Mouse (Mus musculus) gastrocnemius, adult 8-10 months (tissue): ENCODE measurements around the gene Tm4sf20. TPM values are rescaled to one million over a fixed set of nuclear protein-coding genes. Genes with fewer than 3 reads are reported as not detected.

Experiments used
- DNase-seq, 2 experiments: peaks; one replicate each; pipeline ENCODE4 v3.0.0; 2022; ENCODE audit warnings: low spot score in 2 of 2
- total RNA-seq, 4 experiments: library from RNA; stranded (reverse); gene quantifications; 2 replicates each; pipeline ENCODE4 v1.2.4; 2022

Tm4sf20 gene
- total RNA-seq, 4 experiments from 2014 or later: not detected

DNA sequence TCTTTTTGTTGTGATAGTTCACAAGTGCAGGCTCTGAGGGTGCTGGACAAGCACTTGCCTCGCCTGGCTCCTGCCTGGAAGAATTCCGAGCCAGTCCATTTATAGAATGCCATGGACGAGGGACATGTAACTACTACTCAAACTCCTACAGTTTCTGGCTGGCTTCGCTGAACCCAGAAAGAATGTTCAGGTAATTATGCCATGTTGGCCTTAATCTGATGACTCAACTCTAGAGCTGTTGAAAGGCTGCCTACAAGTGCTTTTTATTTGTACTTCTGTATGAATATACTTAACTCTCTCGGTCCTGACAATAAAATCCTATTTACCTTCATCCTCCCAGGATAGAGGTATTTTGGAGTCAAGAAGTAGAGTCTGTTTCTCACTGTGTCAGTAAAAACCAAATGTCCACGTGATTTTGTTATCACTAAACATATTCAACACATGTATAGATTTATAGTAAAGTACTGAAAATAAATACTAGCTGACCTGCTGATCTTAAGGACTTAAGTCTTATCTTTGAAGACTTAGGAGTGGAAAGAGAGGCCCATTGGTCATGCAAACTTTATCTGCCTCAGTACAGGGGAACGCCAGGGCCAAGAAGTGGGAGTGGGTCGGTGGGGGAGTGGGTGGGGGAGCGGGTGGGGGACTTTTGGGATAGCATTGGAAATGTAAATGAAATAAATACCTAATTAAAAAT lies 50.3 kb downstream of the Tm4sf20 start:
- no peak for DNase-seq

Other genes with a start within 250 kb of the Tm4sf20 start
- under 1 TPM; 0.39 to 0.97 (median 0.74) TPM for gene Col4a4, start 181.6 kb downstream of the Tm4sf20 start, total RNA-seq
- 1 to 10 TPM in 1 of 4 experiments, under 1 TPM in 3; 0.44 to 1.3 (median 0.66) TPM for gene Col4a3, start 181.5 kb downstream of the Tm4sf20 start, total RNA-seq
- gene Mff, start 43.6 kb downstream of the Tm4sf20 start, total RNA-seq: 100 to 1,000 TPM; 118 to 174 (median 140) TPM
- not detected for gene Gm47791, start 2.8 kb upstream of the Tm4sf20 start, total RNA-seq
- 10 to 100 TPM; 22.0 to 24.1 (median 23.1) TPM for gene Agfg1, start 71.0 kb upstream of the Tm4sf20 start, total RNA-seq
- gene A030005L19Rik, start 144.9 kb upstream of the Tm4sf20 start, total RNA-seq: not detected
- gene A030014E15Rik, start 156.5 kb upstream of the Tm4sf20 start, total RNA-seq: not detected
- not detected for gene Gm6217, start 162.9 kb upstream of the Tm4sf20 start, total RNA-seq
- not detected for gene A030003K21Rik, start 174.9 kb upstream of the Tm4sf20 start, total RNA-seq
- not detected for gene Gm7544, start 187.6 kb upstream of the Tm4sf20 start, total RNA-seq
- gene Gm47955, start 191.8 kb upstream of the Tm4sf20 start, total RNA-seq: not detected
- gene Gm47959, start 232.1 kb upstream of the Tm4sf20 start, total RNA-seq: not detected